Mouse (Mus musculus): ENCODE measurements around the gene 4930518I15Rik.

DNA sequence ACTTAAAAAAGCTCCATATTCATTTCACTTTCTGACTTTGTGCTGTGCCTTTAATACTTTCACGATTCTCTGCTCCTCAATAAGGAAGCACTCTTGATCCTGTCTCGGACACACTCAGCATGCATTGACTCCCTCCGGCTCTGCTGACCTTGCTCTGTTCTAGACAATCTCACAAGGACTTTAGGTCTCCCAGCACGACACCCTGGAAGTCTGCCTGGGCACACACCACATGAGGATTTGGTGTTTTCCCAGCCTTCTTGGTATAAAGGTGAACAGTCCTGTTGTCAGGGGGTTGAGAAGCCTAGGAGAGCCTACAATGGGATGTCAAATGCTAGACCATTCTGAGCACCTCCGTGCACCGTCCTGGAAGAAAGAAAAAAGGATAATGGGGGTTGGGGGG, 35.1 kb upstream of the 4930518I15Rik start:
- TF ChIP-seq CTCF (IDR thresholded peaks at IDR 0.05; ENCODE audit: control insufficient read depth, insufficient read depth, low read length), result no peak
- TF ChIP-seq POLR2A (IDR thresholded peaks at IDR 0.05; ENCODE audit: borderline replicate concordance, control insufficient read depth, low read depth, low read length), result no peak
